In the genomic region with DNA sequence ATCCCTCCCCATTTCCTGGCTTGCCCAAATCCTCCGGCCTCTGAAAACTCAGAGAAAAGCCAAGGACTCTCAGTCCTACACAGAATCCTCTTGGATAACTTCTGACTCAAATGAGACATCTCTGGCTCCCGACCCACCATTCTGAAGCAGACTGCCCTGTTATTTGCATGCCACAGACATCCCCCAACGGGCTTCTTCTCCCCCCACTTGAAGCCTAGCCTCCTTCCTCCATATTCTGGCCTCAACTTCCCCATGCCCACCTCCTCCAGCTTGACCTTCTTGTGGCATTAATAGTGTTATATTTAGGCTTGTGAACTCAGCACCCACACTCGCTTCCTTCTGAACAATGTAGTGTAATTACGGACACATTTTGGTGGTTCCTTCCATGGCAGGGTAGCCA, we compare ENCODE assay signal across 21 mouse cellular contexts. TPM values are rescaled to one million over a fixed set of nuclear protein-coding genes. Genes with fewer than 3 reads are reported as not detected.
"Had no signal": no experiment of that assay in that cellular context is flagged by ENCODE, and none has a peak within 500 bp of the region (broad histone marks: within the 10 kb centered on the region; RNA-seq: fewer than 3 reads in every experiment).

No protein-coding gene starts in this region.

- DNase-seq: liver, postnatal 0 days; lung, adult 2 months; lung, postnatal 14 days; lung, postnatal 36 days; right cerebral cortex, postnatal 14 days; thymus, adult 18-20 months; thymus, postnatal 14 days; thymus, postnatal 36 days had no signal

- H3K36me3 ChIP-seq: lung, embryonic 15.5 days; midbrain, embryonic 13.5 days; midbrain, embryonic 15.5 days; neural tube, embryonic 12.5 days had no signal

- H3K27ac ChIP-seq: lung, embryonic 15.5 days; macrophage; midbrain, embryonic 13.5 days; midbrain, embryonic 15.5 days; neural tube, embryonic 12.5 days had no signal

- H3K27me3 ChIP-seq: lung, embryonic 15.5 days; midbrain, embryonic 13.5 days; midbrain, embryonic 15.5 days; neural tube, embryonic 12.5 days had no signal

- H3K9me3 ChIP-seq: lung, embryonic 15.5 days; megakaryocyte, embryonic 14.5 days; midbrain, embryonic 13.5 days; midbrain, embryonic 15.5 days; neural tube, embryonic 12.5 days had no signal

- H3K4me3 ChIP-seq: lung, embryonic 15.5 days; megakaryocyte, embryonic 14.5 days; midbrain, embryonic 13.5 days; midbrain, embryonic 15.5 days; neural tube, embryonic 12.5 days had no signal

- H3K9ac ChIP-seq: liver, postnatal 0 days; lung, embryonic 15.5 days; midbrain, embryonic 13.5 days; midbrain, embryonic 15.5 days; neural tube, embryonic 12.5 days had no signal

- ATAC-seq: liver, postnatal 0 days; lung, postnatal 0 days; midbrain, embryonic 13.5 days; midbrain, embryonic 15.5 days had no signal

- H3K4me1 ChIP-seq: lung, embryonic 15.5 days; neural tube, embryonic 12.5 days had no signal

- H3K4me2 ChIP-seq: lung, embryonic 15.5 days; midbrain, embryonic 11.5 days; midbrain, embryonic 13.5 days; midbrain, embryonic 15.5 days; neural tube, embryonic 12.5 days had no signal

RNA-seq across cellular contexts. Expression of a gene that starts 48.4 kb away (rescaled TPM):
- total RNA-seq: midbrain, postnatal 0 days; monocyte, adult 5-6 weeks; neutrophil, adult 5-6 weeks had no signal
- polyA plus RNA-seq: lung, postnatal 0 days; midbrain, embryonic 11.5 days; stomach, embryonic 14.5 days; stomach, embryonic 16.5 days had no signal
